Mouse (Mus musculus) MEL (cell line): ENCODE results near the gene Gadd45g.

ENCODE experiments used
- CTCF ChIP-seq, 3 experiments: IDR thresholded peaks in 2 of 3; conservative IDR thresholded peaks in 1 of 3; 2 replicates each; pipeline ENCODE4 v1.5.1; 2011 to 2012; ENCODE audit warnings: low read length in 3 of 3, low read depth in 2 of 3, mild to moderate bottlenecking in 2 of 3, improper control_type of control experiment in 1 of 3, inconsistent platforms in 1 of 3, mixed read lengths in 1 of 3, moderate library complexity in 1 of 3; ENCODE audit not compliant: control insufficient read depth in 1 of 3, insufficient read depth in 1 of 3, poor library complexity in 1 of 3, severe bottlenecking in 1 of 3
- HCFC1 ChIP-seq: IDR thresholded peaks from 2 replicates; pipeline ENCODE4 v1.6.1; 2012; ENCODE audit warnings: low read depth, mild to moderate bottlenecking, inconsistent platforms, low read length, improper control_type of control experiment, moderate library complexity
- MAX ChIP-seq: IDR thresholded peaks from 2 replicates; pipeline ENCODE4 v1.6.1; 2011; ENCODE audit warnings: low read length, improper control_type of control experiment
- POLR2A ChIP-seq, 2 experiments: IDR thresholded peaks; 2 replicates each; pipeline ENCODE4 v1.6.1; 2011 to 2012; ENCODE audit warnings: low read length in 2 of 2, mild to moderate bottlenecking in 2 of 2, control low read depth in 1 of 2, improper control_type of control experiment in 1 of 2, low read depth in 1 of 2, moderate library complexity in 1 of 2; ENCODE audit not compliant: control insufficient read depth in 1 of 2, insufficient read depth in 1 of 2, poor library complexity in 1 of 2
- TCF12 ChIP-seq: IDR thresholded peaks from 2 replicates; pipeline ENCODE4 v1.6.1; 2014; ENCODE audit warnings: low read depth, mild to moderate bottlenecking, inconsistent platforms, low read length, improper control_type of control experiment, moderate library complexity
- UBTF ChIP-seq: IDR thresholded peaks from 2 replicates; pipeline ENCODE4 v1.6.1; 2012; ENCODE audit warnings: low read depth, mild to moderate bottlenecking, inconsistent platforms, low read length, improper control_type of control experiment, moderate library complexity, borderline replicate concordance; ENCODE audit not compliant: insufficient read depth

DNA sequence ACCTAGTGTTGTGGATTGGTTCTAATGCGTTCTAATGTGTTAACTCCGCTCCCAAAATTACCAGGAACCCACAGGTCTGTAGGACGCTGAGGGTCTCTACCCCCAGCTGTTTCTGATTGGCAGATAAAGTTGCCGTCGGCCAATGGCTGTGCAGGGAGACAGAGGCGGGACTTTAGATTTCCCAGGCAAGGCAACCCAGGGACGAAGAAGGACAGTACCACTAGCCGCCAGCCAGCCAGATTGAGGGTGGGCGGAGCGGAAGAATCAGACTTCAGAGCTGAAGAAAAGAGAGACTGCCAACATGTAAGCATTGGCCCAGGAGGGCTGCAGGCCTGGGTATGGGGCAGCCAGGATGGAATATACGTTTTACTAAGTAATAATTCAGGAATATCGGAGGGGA is 38.3 kb upstream of the Gadd45g start:
- TF ChIP-seq POLR2A (IDR thresholded peaks at IDR 0.05; ENCODE audit: control insufficient read depth in 1 of 2, insufficient read depth in 1 of 2, low read depth in 1 of 2, low read length in 2 of 2, poor library complexity in 1 of 2): no peak
- TF ChIP-seq UBTF: no peak
- TF ChIP-seq TCF12: no peak
- TF ChIP-seq CTCF (IDR thresholded peaks at IDR 0.05 in 2 of 3, conservative IDR thresholded peaks at IDR 0.05 in 1 of 3; ENCODE audit: control insufficient read depth in 1 of 3, insufficient read depth in 1 of 3, low read depth in 2 of 3, low read length in 3 of 3, poor library complexity in 1 of 3, severe bottlenecking in 1 of 3): no peak
- no peak for TF ChIP-seq HCFC1
- TF ChIP-seq MAX: no peak
